Comparison of ENCODE assay signal across 9 mouse cellular contexts in genomic region chr7:80207314-80207731, GRCm38 (mm10). TPM values are rescaled to one million over a fixed set of nuclear protein-coding genes. Genes with fewer than 3 reads are reported as not detected.
DNase-seq lines count a peak whose midpoint lies in the region; ATAC-seq and TF ChIP-seq lines count a peak whose summit lies in the region.
"Had no signal": no experiment of that assay in that cellular context is flagged by ENCODE, and none has a peak within 500 bp of the region (broad histone marks: within the 10 kb centered on the region; RNA-seq: fewer than 3 reads in every experiment).

No protein-coding gene starts in this region.

- 43% methylated on average over 3 of the region's 3 CpGs for WGBS in lung, postnatal 0 days
- 46% methylated on average over 3 of the region's 3 CpGs for WGBS in lung, adult 2 months
- WGBS in kidney, embryonic 14.5 days: 58% methylated on average over 3 of the region's 3 CpGs

- no peak for TF ChIP-seq POLR2A in lung, adult 2 months (IDR thresholded peaks at IDR 0.05; ENCODE audit: borderline replicate concordance, extremely low read depth, low read depth, low read length)
- no peak for TF ChIP-seq POLR2A in myocyte (IDR thresholded peaks at IDR 0.05; ENCODE audit: insufficient read length, low read depth)

- TF ChIP-seq EP300 in lung, postnatal 0 days (IDR thresholded peaks at IDR 0.05): no peak

- H3K4me2 ChIP-seq in lung, postnatal 0 days (replicated peaks; ENCODE audit: low read depth, low read length): peak overlapping the region; percentile 12; the same call in 1 of the 2 replicates
- H3K4me2 ChIP-seq in kidney, embryonic 14.5 days (replicated peaks; ENCODE audit: low read depth, low read length): no peak overlapping the region
- H3K4me2 ChIP-seq in myocyte (ENCODE audit: low read depth): peak overlapping the region; percentile 59

- H3K36me3 ChIP-seq in lung, postnatal 0 days (ENCODE audit: insufficient read depth, low read length): no peaks in the 10 kb centered on the region
- H3K36me3 ChIP-seq in kidney, embryonic 14.5 days (ENCODE audit: control insufficient read depth, insufficient read depth, low read length): 0 out of 2 replicates have a peak, but pooled peaks cover 1% of the 10 kb centered on the region
- no peaks in the 10 kb centered on the region for H3K36me3 ChIP-seq in myocyte (ENCODE audit: control insufficient read depth, insufficient read depth)

- peak; percentile 62 for DNase-seq in lung, postnatal 0 days (ENCODE audit: low spot score)
- DNase-seq in lung, adult 2 months: no peak
- DNase-seq in adrenal gland, postnatal 10 days: peak; percentile 70
- DNase-seq in right cerebral cortex, adult 2 months (ENCODE audit: low spot score in 2 of 2): no peak
- DNase-seq in cerebellum, postnatal 10 days: no peak
- no peak for DNase-seq in right cerebral cortex, postnatal 14 days
- DNase-seq: cerebellum, postnatal 14 days had no signal

- H3K27ac ChIP-seq in lung, postnatal 0 days (ENCODE audit: low read length): peak overlapping the region; percentile 83
- H3K27ac ChIP-seq in kidney, embryonic 14.5 days (ENCODE audit: low read depth, low read length): peak overlapping the region; percentile 32; the same call in 1 of the 2 replicates

- peak; percentile 18; the same call in 1 of the 2 replicates for ATAC-seq in lung, postnatal 0 days
- ATAC-seq in kidney, embryonic 14.5 days (ENCODE audit: low FRiP score, low TSS enrichment): no peak

- no peak for TF ChIP-seq CTCF in lung, postnatal 0 days (IDR thresholded peaks at IDR 0.05)
- TF ChIP-seq CTCF in lung, adult 2 months (IDR thresholded peaks at IDR 0.05; ENCODE audit: insufficient read depth, low read length): no peak

- H3K9ac ChIP-seq in lung, postnatal 0 days (replicated peaks; ENCODE audit: low read depth): no peak overlapping the region
- H3K9ac ChIP-seq in kidney, embryonic 14.5 days (ENCODE audit: low read depth, low read length): no peak overlapping the region

- no peak overlapping the region for H3ac ChIP-seq in myocyte (ENCODE audit: control insufficient read depth, insufficient read length)

- H3K27me3 ChIP-seq in lung, postnatal 0 days (replicated peaks; ENCODE audit: insufficient read depth, low read length): no peaks in the 10 kb centered on the region
- H3K27me3 ChIP-seq in kidney, embryonic 14.5 days (ENCODE audit: control insufficient read depth, insufficient read depth, low read length): no peaks in the 10 kb centered on the region
- no peaks in the 10 kb centered on the region for H3K27me3 ChIP-seq in myocyte (ENCODE audit: control insufficient read depth, insufficient read depth, insufficient read length)

- H3K4me3 ChIP-seq in lung, postnatal 0 days (ENCODE audit: low read depth, low read length): no peak overlapping the region
- no peak overlapping the region for H3K4me3 ChIP-seq in lung, adult 2 months (replicated peaks; ENCODE audit: extremely low read depth, low read depth, low read length)
- H3K4me3 ChIP-seq in kidney, embryonic 14.5 days (ENCODE audit: low read length): no peak overlapping the region
- no peak overlapping the region for H3K4me3 ChIP-seq in myocyte

- H3K79me2 ChIP-seq in myocyte (ENCODE audit: control insufficient read depth, insufficient read depth): peaks cover 88% of the 10 kb centered on the region

- H3K4me1 ChIP-seq in lung, postnatal 0 days (ENCODE audit: insufficient read depth, low read depth, low read length): peaks cover 34% of the 10 kb centered on the region
- H3K4me1 ChIP-seq in lung, adult 2 months (ENCODE audit: control insufficient read depth, insufficient read depth, low read length): peaks cover 9% of the 10 kb centered on the region
- H3K4me1 ChIP-seq in kidney, embryonic 14.5 days (ENCODE audit: control insufficient read depth, insufficient read depth, low read length): peaks cover 33% of the 10 kb centered on the region

- H3K9me3 ChIP-seq in lung, postnatal 0 days (ENCODE audit: low read length): no peaks in the 10 kb centered on the region
- no peaks in the 10 kb centered on the region for H3K9me3 ChIP-seq in kidney, embryonic 14.5 days (ENCODE audit: control insufficient read depth, low read length)

TF ChIP-seq in myocyte, 11 proteins besides CTCF, POLR2A, EP300 and RAD21:
- TF ChIP-seq CEBPB (IDR thresholded peaks at IDR 0.05; ENCODE audit: insufficient read depth, poor library complexity, severe bottlenecking) (no peak), MAX (IDR thresholded peaks at IDR 0.05; ENCODE audit: low read depth) (no peak), POLR2AphosphoS2 (IDR thresholded peaks at IDR 0.05; ENCODE audit: insufficient read length, low read depth) (no peak), MYOD1 (IDR thresholded peaks at IDR 0.05; ENCODE audit: control insufficient read depth in 1 of 3, insufficient read length in 2 of 3, low read depth in 2 of 3) (no peak), USF1 (IDR thresholded peaks at IDR 0.05; ENCODE audit: low read depth) (no peak), SRF (IDR thresholded peaks at IDR 0.05; ENCODE audit: control insufficient read depth, insufficient read length, low read depth) (no peak), REST (IDR thresholded peaks at IDR 0.05; ENCODE audit: insufficient read depth, insufficient read length) (no peak), E2F4 (IDR thresholded peaks at IDR 0.05; ENCODE audit: insufficient read depth) (no peak), TCF12 (IDR thresholded peaks at IDR 0.05; ENCODE audit: insufficient read depth, poor library complexity, severe bottlenecking) (no peak), TCF3 (IDR thresholded peaks at IDR 0.05; ENCODE audit: insufficient read length, low read depth) (no peak)

RNA-seq across cellular contexts. Expression of gene Sema4b, which starts 20.7 kb away (rescaled TPM):
- 11.6 and 11.8 TPM in 2 replicates for polyA plus RNA-seq in lung, postnatal 0 days (2015; fragmentation: Nextera tagmentation; extraction: Ambion mirVana)
- 14.7 and 19.0 TPM in 2 replicates for polyA plus RNA-seq in lung, adult 2 months (2012; rRNA removed)
- 10 to 100 TPM; 39.0 to 44.3 TPM for total RNA-seq in adrenal gland, postnatal 10 days (2021)
- 13.0 and 19.9 TPM in 2 replicates for polyA plus RNA-seq in kidney, embryonic 14.5 days (2014; fragmentation: Nextera tagmentation; extraction: Ambion mirVana)
- 11.4 TPM for polyA plus RNA-seq in myocyte (2012; fragmentation: generic; extraction: Trizol)

RNA-seq across cellular contexts. Expression of gene Cib1, which starts 25.3 kb away (rescaled TPM):
- polyA plus RNA-seq in lung, postnatal 0 days (2015; fragmentation: Nextera tagmentation; extraction: Ambion mirVana): 108 and 123 TPM in 2 replicates
- 93.8 and 94.6 TPM in 2 replicates for polyA plus RNA-seq in lung, adult 2 months (2012; rRNA removed)
- total RNA-seq in adrenal gland, postnatal 10 days (2021): 10 to 100 TPM; 50.6 to 54.9 TPM
- polyA plus RNA-seq in kidney, embryonic 14.5 days (2014; fragmentation: Nextera tagmentation; extraction: Ambion mirVana): 100 and 139 TPM in 2 replicates
- 98.7 TPM for polyA plus RNA-seq in myocyte (2012; fragmentation: generic; extraction: Trizol)

RNA-seq across cellular contexts. Expression of gene Gdpgp1, which starts 25.3 kb away (rescaled TPM):
- polyA plus RNA-seq in lung, postnatal 0 days (2015; fragmentation: Nextera tagmentation; extraction: Ambion mirVana): 2.6 and 2.8 TPM in 2 replicates
- polyA plus RNA-seq in lung, adult 2 months (2012; rRNA removed): 2.4 and 3.2 TPM in 2 replicates
- total RNA-seq in adrenal gland, postnatal 10 days (2021): 1 to 10 TPM; 3.0 to 3.9 TPM
- polyA plus RNA-seq in kidney, embryonic 14.5 days (2014; fragmentation: Nextera tagmentation; extraction: Ambion mirVana): 3.3 and 5.3 TPM in 2 replicates
- 0.91 TPM for polyA plus RNA-seq in myocyte (2012; fragmentation: generic; extraction: Trizol)

RNA-seq across cellular contexts. Expression of gene Ttll13, which starts 38.9 kb away (rescaled TPM):
- 1.9 and 2.1 TPM in 2 replicates for polyA plus RNA-seq in lung, postnatal 0 days (2015; fragmentation: Nextera tagmentation; extraction: Ambion mirVana)
- polyA plus RNA-seq in lung, adult 2 months (2012; rRNA removed): 1.2 and 1.3 TPM in 2 replicates
- total RNA-seq in adrenal gland, postnatal 10 days (2021): 1 to 10 TPM; 1.1 to 1.8 TPM
- 0.47 and 1.7 TPM in 2 replicates for polyA plus RNA-seq in kidney, embryonic 14.5 days (2014; fragmentation: Nextera tagmentation; extraction: Ambion mirVana)
- 0.24 TPM for polyA plus RNA-seq in myocyte (2012; fragmentation: generic; extraction: Trizol)

RNA-seq across cellular contexts. Expression of gene Ngrn, which starts 53.7 kb away (rescaled TPM):
- 40.8 and 46.0 TPM in 2 replicates for polyA plus RNA-seq in lung, postnatal 0 days (2015; fragmentation: Nextera tagmentation; extraction: Ambion mirVana)
- 21.0 and 26.2 TPM in 2 replicates for polyA plus RNA-seq in lung, adult 2 months (2012; rRNA removed)
- total RNA-seq in adrenal gland, postnatal 10 days (2021): 10 to 100 TPM; 38.7 to 47.4 TPM
- polyA plus RNA-seq in kidney, embryonic 14.5 days (2014; fragmentation: Nextera tagmentation; extraction: Ambion mirVana): 44.8 and 49.7 TPM in 2 replicates
- polyA plus RNA-seq in myocyte (2012; fragmentation: generic; extraction: Trizol): 55.0 TPM

Comparison
In these comparisons a context has a peak if more than half of its experiments do, and no peak if none do; other contexts are left out.
1. DNase-seq: peak in lung, postnatal 0 days (single experiment) and adrenal gland, postnatal 10 days (single experiment); none in lung, adult 2 months (single experiment), right cerebral cortex, adult 2 months (0 of 2), cerebellum, postnatal 10 days (0 of 2) and right cerebral cortex, postnatal 14 days (single experiment).